Mouse (Mus musculus) gastrocnemius, postnatal 25 days (tissue): Measurements from ENCODE around the gene Olfr402. TPM values are rescaled to one million over a fixed set of nuclear protein-coding genes. Genes with fewer than 3 reads are reported as not detected.
"Not testable (repeated sequence)": the region's sequence is repeated elsewhere in the genome, so short reads cannot be mapped to it uniquely, and the experiment has no call there.

ENCODE experiments used
- DNase-seq: peaks from one replicate; pipeline ENCODE4 v3.0.0; 2022
- long read RNA-seq, 2 experiments: library from polyadenylated mRNA; stranded (forward); transcript quantifications; one replicate each; pipeline ENCODE4 v2.0.0; 2021
- total RNA-seq, 2 experiments: library from RNA; stranded (reverse); gene quantifications; 1 replicate in 1 of 2; 2 replicates in 1 of 2; pipeline ENCODE4 v1.2.3; 2021

Gene Olfr402
- total RNA-seq: not detected
- long read RNA-seq, experiment 1: 0 reads
- long read RNA-seq, experiment 2: 0 reads

GRCm38 (mm10) chr11:74153229-74153628 is at the start of gene Olfr402:
Olfr402 (plus strand) TSS chr11:74153529.
- no peak for DNase-seq

GRCm38 (mm10) chr11:74105066-74105465 is 48.3 kb upstream of the Olfr402 start:
- no peak for DNase-seq

GRCm38 (mm10) chr11:74113412-74113811 is 39.9 kb upstream of the Olfr402 start, which contains the start of gene Olfr401:
Olfr401 (plus strand) TSS chr11:74113712.
- DNase-seq: no peak

- DNase-seq: not testable (repeated sequence)
Measured at GRCm38 (mm10) chr11:74140001-74140400, 13.3 kb upstream of the Olfr402 start.

DNA sequence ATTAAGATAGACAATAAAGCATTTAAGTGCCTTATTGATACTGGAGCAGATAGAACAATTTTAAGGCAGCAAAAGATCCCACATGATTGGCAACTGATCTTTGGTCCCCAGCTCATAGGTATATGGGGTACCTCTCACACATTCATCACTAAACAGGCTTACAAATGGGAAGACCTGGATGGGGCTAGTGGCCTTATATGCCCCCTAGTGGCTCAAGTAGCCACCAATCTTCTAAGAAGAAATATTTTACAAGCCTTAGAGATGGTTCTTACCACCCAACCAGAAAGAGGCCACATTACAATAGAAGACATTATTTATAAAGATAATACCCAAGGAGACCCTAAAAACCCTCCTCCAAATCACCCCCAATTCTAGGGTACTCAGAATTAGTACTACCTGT is 7.5 kb upstream of the Olfr402 start:
- no peak for DNase-seq

DNA sequence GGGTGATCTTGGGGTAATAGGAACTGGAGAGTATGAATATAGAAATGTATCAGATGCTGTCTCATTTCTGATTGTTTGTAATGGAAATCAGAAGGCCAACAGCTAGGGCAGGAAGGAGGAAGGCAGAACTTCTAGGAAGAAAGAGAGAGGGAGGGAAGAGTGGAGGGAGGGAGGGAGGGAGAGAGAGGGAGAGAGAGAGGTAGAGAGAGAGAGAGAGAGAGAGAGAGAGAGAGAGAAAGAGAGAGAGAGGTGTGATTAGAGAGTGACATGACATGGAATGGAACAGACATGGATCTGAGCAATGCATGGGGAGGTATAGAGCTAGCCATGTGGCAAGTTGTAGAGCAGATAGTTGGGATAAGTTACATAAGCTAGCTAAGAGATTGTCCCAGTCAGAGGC is 15.4 kb downstream of the Olfr402 start:
- DNase-seq: no peak

- DNase-seq: no peak
Measured at GRCm38 (mm10) chr11:74183168-74183567, 29.8 kb downstream of the Olfr402 start.

DNA sequence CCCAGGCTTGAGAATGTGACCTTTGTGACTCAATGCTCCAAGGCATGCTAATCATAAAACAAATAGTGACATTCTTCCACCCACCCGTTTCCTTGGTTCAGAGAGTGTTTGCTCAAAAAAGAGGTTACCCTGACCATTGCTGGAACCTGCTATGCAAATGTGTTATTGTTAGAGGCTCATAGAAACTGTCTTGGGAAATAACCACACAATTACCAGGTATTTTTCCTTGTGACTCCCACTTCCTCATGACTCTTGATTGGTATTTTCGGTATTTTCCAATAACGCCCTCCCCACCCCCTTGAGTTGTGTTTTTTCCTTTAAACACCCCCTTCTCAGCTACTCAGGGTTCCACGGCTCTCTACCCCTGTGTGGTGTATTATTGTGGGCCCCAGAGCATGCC is 30.4 kb downstream of the Olfr402 start:
- no peak for DNase-seq

DNA sequence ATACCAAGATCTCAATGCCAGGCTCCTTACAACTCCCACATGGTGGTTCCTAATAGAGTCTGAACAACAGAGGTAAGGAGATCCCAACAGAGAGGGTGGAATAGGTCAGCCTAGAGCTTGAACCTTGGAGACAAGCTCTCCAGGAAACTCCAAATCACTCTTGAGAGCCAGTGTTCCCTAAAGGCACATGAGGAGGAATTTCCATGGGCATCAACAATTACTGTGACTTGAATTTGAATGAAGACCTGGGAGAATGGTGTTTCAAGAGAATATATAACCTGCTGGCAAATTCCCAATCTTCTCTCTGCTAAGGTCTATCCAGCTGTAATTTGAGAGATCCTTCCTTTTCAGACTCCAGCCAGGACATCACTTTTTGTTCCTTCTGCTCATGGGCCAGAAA is 32.6 kb downstream of the Olfr402 start, which contains the start of gene Olfr403:
Gene Olfr403 (plus strand): TSS at position 301 of the 400 bp plus-strand sequence.
- DNase-seq: no peak

Other genes starting within 250 kb of the Olfr402 start
- gene Olfr395, start 244.2 kb upstream of the Olfr402 start, total RNA-seq: not detected
- gene Olfr23, start 216.9 kb upstream of the Olfr402 start, total RNA-seq: not detected
- not detected for gene Olfr397, start 192.7 kb upstream of the Olfr402 start, total RNA-seq
- gene Olfr398, start 163.1 kb upstream of the Olfr402 start, total RNA-seq: not detected
- not detected for gene Olfr139, start 97.0 kb upstream of the Olfr402 start, total RNA-seq
- gene Olfr399, start 96.9 kb upstream of the Olfr402 start, total RNA-seq: not detected
- not detected for gene Zfp616, start 83.6 kb upstream of the Olfr402 start, total RNA-seq
- gene Olfr401, start 39.8 kb upstream of the Olfr402 start, total RNA-seq: not detected
- gene Olfr403, start 32.7 kb downstream of the Olfr402 start, total RNA-seq: not detected
- not detected for gene Olfr43, start 57.9 kb downstream of the Olfr402 start, total RNA-seq
- not detected for gene Olfr406, start 106.3 kb downstream of the Olfr402 start, total RNA-seq
- not detected for gene Olfr59, start 130.2 kb downstream of the Olfr402 start, total RNA-seq
- not detected for gene Olfr410, start 184.5 kb downstream of the Olfr402 start, total RNA-seq
- gene Olfr411, start 199.1 kb downstream of the Olfr402 start, total RNA-seq: not detected
- gene Olfr412, start 208.5 kb downstream of the Olfr402 start, total RNA-seq: not detected